Mouse (Mus musculus): Measurements from ENCODE around the gene Itprip.

Itprip gene

GRCm38 (mm10) chr19:47913344-47913743 lies 5.8 kb downstream of the Itprip start:
- DNase-seq: no peak

DNA sequence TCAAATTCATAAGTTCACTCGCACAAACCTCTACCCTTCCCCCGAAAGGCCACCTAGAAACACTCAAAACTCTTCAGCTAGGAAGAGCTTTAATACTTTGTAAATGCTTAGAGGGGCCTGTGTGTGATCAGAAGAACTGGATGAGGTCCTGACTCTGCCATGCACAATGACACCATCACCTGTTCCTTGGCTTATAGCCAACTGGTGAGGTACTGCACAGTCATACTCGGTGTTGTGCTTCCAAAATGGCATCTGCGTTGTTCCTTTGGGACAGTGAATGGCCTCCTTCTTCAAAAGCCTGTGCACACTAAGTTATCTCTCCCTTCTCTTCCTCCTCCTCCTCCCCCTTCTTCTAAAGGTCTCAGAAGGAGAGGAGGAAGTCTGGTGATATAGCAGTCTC lies 8.3 kb downstream of the Itprip start:
- DNase-seq: no peak

DNA sequence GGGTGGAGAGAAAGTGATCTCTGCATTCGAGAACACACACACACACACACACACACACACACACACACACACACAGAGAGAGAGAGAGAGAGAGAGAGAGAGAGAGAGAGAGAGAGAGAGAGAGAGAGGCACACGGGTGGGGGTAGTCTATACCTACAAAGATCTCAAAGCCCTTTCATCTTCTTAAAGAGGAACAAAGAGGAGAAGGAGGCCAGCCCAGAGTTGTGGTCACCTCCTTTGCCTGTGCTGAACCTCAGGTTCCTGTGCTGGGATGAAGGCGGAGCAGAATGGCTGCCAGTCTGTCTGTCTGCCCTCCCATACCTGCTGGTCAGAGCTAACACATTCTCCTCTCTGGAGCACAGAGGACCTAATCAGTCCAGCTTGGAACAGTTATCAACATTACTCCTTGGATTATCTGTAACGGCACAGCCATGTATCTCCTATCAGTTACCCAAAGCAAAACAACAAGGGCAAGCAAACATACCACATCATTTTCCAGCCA lies 8.9 kb downstream of the Itprip start:
- DNase-seq: no peak

DNA sequence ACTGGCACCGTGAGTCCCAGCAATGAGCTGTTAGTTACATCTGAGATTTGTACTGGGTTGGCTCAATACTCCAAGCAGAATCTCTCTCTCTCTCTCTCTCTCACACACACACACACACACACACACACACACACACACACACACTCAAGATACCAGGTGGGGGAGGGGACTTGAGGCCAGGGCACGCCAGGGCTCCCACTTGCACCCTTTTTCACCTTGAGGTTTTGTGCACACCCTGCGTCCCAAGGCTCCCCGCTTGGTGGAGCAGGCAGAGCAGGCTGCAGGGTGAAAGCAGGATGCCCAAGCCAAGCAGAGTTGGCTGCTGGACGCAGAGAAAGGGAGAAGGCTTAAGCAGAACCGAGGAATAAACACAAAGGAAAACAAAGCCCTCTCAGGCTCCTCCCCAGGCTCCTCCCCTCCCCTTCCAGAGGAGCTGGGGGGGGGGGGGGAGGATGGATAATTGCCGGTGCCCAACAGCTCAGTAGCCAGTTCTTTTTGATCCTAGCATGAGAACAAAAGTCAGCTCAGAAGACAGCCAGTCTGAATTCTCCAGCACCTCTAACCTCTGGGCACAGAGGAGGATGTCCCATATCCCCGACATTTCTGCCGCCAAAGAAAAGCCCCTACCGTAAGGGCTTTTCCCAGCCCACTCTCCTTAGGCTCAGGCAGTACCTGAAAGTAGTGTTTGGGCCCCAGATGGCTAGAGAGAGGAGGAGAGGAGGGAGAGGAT lies 9.5 kb downstream of the Itprip start:
- peak; percentile 34 to 39 for DNase-seq

- no peak for DNase-seq
These were observed 10.1 kb downstream of the Itprip start for GRCm38 (mm10) chr19:47908961-47909371.

GRCm38 (mm10) chr19:47907596-47907995 lies 11.5 kb downstream of the Itprip start:
- DNase-seq: no peak

GRCm38 (mm10) chr19:47905603-47906002 lies 13.5 kb downstream of the Itprip start:
- no peak for DNase-seq

DNA sequence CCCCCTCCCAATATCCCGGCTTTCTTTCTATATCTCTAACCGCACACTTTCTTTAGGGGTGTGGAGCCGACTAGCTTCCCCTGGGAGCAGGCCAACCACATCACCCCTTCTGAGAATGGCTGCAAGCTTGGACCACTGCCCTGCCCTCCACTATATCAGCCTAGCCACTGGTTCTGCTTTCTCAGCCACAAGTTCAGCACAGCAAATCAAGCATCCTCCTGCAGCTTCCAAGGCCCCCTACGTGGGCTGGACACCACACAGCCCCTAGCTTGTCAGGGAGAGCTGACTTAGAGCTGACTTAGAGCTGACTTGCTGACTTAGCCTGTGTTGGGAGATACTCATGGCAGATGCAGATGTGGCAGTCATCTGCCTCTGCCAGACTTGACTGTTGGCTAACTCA lies 14.0 kb downstream of the Itprip start:
- no peak for DNase-seq

- DNase-seq: peak; percentile 34 to 35
These were observed 15.4 kb downstream of the Itprip start for GRCm38 (mm10) chr19:47903679-47904078.

DNA sequence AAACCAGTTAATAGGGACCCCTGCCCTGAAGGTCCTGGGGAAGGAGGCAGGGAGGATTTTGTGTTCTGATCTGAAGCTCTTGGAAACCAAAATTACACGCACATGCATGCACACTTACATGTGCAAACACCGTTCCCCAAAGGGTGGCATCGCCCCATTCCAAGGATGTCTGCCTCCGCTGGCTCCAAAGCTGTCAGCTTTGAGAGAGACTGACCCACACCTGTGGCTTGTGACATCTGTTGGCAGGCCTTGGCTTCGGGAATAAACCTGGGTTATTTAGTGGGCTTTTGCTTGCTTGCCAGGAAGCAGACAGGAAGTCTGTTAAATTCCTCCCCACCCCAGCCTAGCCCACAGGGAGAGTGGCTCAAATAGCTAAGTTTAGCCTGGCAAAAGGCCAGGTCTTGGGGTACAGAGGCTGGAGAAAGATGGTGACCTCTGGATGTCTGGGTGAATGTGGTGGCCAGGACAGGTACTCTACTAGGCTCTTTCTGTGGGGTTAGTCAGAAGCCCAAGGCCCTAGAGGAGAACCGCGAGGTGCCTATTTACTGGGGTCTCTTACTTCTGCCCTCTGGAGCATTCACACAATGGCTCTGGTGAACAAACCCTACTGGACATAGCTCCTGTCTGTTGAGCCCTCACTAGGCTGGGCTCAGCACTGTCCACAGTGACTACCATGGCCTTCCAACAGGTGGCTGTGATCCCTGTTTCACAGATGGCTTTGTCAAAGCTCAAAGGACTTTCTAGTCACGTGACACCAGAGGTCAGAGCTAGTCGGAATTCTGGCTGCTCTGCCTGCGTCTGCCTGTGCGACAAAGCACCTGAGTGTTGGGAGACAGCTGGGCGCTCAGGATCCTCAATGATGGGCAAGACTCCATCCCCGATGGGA lies 16.5 kb downstream of the Itprip start:
- peak in 1 of 2 experiments; percentile 21 for DNase-seq

GRCm38 (mm10) chr19:47900558-47900957 lies 18.5 kb downstream of the Itprip start:
- no peak for DNase-seq

GRCm38 (mm10) chr19:47900012-47900411 lies 19.1 kb downstream of the Itprip start:
- no peak for DNase-seq

GRCm38 (mm10) chr19:47898472-47899079 lies 20.5 kb downstream of the Itprip start:
- no peak for DNase-seq

DNA sequence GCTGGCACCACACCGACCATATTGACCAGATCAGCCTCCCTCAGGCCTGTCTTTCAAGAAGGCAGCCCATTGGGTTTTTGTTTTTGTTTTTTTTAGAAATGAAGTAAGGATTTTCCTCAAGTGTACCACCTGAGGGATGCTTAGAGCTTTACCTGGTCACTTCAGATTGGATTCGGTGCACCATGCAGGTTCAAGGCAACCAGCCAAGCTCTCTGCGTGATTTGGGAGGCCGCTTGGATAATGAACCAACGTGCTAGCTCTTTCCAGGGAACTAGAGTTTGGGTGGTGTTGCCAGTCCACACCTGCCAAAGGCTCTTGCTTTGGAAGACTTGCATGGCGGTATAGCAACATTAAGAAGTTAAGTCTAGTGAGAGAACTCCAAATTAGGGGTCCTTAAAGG lies 26.0 kb downstream of the Itprip start:
- peak; percentile 70 to 72 for DNase-seq

DNA sequence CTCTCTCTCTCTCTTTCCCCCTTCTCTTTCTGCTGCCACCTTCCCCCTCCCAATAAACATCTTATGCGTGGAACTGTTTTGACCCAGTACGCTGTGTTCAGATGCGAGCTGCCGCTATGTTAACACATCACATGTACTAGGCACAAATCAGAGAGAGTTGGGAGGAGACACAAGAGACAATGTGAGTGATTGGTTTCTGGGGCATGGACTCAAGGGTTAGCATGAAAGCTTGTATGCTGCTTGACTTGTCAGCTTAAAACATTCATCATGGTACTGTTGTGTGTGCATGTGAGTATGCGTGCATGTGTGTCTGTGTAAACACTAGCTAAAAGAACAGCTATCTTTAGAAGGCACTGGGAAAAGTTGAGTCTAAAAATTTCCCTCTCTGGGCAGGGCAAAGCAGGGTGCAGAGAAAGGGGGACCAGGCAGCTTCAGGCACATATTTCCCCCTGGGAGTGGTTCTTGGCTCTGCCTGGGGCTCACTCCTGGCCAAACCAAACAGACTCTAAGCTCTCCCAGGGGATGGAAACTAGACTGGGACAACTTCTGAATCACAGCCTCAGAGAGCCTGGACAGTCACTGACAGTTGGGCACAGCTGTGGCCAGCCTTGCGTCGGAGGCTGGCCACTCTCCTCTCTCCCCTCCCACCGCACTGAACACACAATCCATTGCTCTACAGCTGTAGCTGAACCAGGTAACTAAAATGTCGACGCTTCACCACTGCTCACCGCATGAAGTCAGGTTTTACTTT lies 27.4 kb downstream of the Itprip start:
- no peak for DNase-seq

DNA sequence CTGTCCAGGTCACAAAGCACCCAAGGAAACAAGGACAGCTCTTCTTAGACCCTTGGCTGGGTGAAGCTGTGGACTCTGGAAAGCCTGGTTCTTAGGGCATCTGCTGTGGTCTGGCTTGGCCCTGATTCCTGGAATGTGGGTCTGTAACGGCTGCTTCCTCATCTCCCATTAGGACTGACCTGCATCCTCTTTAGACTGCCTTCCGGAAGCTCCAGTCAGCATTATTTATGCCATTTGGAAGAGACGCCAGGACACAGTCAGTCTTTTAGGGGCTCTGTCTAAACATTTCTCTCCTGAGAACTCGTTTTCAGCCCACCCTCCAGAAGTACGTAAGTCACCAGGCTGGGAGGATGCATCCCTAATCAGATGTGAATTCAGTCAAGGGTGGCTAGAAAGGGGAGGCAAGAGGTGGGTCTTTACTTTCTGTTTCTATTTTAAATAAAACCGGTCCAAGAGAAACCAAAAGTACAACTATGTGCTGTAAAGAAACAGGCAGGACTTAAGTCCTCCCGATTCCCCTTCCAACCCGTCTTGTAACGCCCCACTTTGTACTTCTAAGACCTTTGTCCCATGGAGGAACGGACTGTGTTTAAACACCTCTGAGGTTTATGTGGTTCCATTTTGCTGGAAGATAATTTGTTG lies 28.5 kb downstream of the Itprip start:
- DNase-seq: no peak

- no peak for DNase-seq
These were observed 31.1 kb downstream of the Itprip start for GRCm38 (mm10) chr19:47888037-47888436.

- peak; percentile 57 to 68 for DNase-seq
These were observed 31.7 kb downstream of the Itprip start for GRCm38 (mm10) chr19:47887417-47887816.

DNA sequence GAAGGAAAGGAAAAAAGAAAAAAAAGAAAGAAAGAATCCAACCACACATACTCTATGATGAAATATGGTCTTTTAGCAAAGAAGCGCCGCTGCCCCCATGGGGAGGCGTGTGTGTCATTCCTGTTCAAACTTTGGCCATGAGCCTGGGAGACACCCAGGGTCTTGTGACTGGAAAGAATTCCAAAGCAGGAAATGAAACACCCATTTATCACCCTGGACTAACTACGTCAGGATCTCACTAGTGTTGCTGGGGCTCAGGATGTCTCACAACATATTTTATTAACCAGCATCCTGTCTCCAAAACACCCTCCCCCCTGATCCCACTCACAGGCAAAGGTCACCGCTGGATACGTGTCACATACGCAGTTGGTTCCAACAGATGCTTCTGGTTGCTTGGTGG lies 32.5 kb downstream of the Itprip start:
- no peak for DNase-seq

- no peak for DNase-seq
These were observed 33.2 kb downstream of the Itprip start for GRCm38 (mm10) chr19:47885886-47886285.

DNA sequence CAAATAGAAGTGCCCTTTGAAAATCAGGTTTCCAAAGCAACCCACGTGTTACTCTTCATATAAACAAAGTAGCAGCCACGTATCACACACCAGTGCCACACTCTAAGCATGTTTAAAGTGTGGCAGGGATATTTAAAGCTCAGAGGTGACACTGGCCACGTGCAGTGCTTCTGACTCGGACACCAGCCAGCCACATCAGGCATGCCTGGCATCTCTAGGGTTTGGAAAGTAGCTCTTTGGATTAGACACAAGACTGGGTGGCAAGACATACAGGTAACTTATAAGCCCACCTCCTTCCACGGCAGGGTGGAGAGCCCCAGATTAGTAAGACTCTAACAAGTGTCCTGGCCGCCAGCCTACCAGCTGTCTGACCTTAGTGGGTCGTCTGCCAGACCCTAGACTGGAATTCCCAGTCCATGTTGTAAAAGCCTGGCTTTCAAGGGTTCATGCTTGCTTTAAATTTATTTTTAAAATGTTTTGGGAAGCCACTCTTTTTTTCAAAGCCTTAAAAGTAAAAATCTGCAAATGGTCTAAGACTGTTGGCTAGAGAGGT lies 33.8 kb downstream of the Itprip start:
- DNase-seq: no peak
